Mouse (Mus musculus) monocyte, adult 59 days (primary cell): ENCODE data around the gene Rfc1. TPM values are rescaled to one million over a fixed set of nuclear protein-coding genes. Genes with fewer than 3 reads are reported as not detected.

ENCODE experiments used
- total RNA-seq, 2 experiments: library from RNA; stranded (reverse); gene quantifications; one replicate each; pipeline ENCODE4 v1.2.4; 2023

Rfc1 gene
- total RNA-seq = 10 to 100 TPM; 40.9 to 48.6 TPM

DNA sequence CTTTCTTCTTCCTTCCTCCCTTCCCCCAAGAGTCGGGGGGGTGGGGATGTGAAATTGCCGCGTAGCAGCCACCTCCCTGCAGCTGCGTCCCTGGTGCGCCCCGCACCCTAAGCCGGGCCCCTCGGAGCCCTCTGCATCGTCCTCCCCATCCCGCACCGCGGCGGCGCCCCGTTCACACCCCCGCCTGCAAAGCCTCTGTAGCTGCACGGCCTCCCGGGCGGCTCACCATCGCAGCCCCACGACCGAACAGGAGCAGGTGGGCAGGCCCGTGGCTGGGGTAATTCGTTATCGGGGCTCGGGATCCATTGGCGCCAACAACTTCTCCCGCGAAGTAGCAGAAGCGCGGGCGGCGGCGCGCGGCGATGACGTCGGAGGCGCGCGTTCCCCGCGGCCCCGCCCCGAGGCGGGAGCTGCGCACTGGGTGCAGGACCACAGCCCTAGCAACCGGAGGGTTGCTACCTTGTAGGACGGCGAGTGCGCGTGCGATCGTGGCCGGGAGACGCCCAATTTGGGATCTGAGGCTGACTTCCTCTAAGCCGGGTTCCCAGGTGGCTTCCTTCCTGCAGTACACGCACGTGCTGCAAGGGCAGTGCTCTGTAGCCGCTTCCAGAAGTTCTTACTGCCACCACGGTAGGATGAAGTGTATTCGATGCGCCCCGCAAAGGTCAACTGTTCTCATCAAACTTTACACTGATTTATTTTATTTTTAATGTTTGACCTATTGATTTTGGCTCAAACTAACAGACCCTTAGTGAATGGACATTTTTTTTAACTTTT is at the start of gene Rfc1:
Gene Rfc1 (minus strand): TSS at position 373 of the 777 bp plus-strand sequence.

DNA sequence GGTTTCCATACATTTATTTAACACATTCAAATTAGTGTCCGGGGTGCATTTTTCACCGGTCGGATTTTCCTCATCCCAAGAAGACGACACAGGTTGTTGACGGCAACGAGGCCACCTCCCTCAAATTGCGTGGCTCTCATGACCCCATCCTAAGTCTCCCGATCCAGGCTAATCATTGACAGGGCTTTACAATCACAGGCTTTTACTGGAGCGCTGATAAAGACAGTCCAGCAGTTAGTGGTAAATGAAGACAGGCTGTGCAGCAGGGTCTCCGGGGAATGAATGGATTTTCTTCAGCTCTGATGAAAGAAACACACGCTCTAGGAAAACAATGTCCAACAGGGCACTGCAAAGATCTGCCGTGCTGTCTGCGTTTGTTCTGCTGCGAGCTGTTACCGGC is 12.7 kb upstream of the Rfc1 start, which contains the start of gene Klb:
Gene Klb (plus strand): TSS at position 147 of the 400 bp plus-strand sequence.

Other genes with a start within 250 kb of the Rfc1 start
- 10 to 100 TPM; 31.9 to 34.5 TPM for gene Tmem156, start 243.5 kb downstream of the Rfc1 start, total RNA-seq
- gene Klhl5, start 228.1 kb downstream of the Rfc1 start, total RNA-seq = 10 to 100 TPM; 77.6 to 83.0 TPM
- gene Wdr19, start 136.0 kb downstream of the Rfc1 start, total RNA-seq = 1 to 10 TPM in 1 of 2 experiments, under 1 TPM in 1; 0.82 to 1.7 TPM
- gene Klb, start 12.6 kb upstream of the Rfc1 start, total RNA-seq = not detected
- 1,000 to 10,000 TPM; 1,271 to 1,330 TPM for gene Rpl9, start 55.8 kb upstream of the Rfc1 start, total RNA-seq
- 10 to 100 TPM; 24.4 to 25.3 TPM for gene Lias, start 55.8 kb upstream of the Rfc1 start, total RNA-seq
- 10 to 100 TPM; 34.5 to 39.4 TPM for gene Ugdh, start 100.3 kb upstream of the Rfc1 start, total RNA-seq
- gene Gm43552, start 157.2 kb upstream of the Rfc1 start, total RNA-seq = not detected
- 100 to 1,000 TPM; 102 to 104 TPM for gene Smim14, start 201.5 kb upstream of the Rfc1 start, total RNA-seq
- 10 to 100 TPM; 59.4 to 82.3 TPM for gene Ube2k, start 201.6 kb upstream of the Rfc1 start, total RNA-seq